Mouse (Mus musculus) MEL (cell line): ENCODE measurements around the gene Trem3. TPM values are rescaled to one million over a fixed set of nuclear protein-coding genes. Genes with fewer than 3 reads are reported as not detected.
A peak's percentile ranks its signal among the peaks of the same experiment; 100 is the strongest.

Source experiments
- DNase-seq: peaks from one replicate; pipeline ENCODE4 v3.0.0; 2011; ENCODE audit warnings: low read depth, low spot score
- H3K27ac ChIP-seq: 2 replicates; pipeline ENCODE4 v1.5.1; 2012; ENCODE audit warnings: low read depth, mild to moderate bottlenecking, control low read depth, low read length, moderate library complexity; ENCODE audit not compliant: control insufficient read depth
- H3K27me3 ChIP-seq, 2 experiments: fragments of 150-350 bp in 1 of 2; sonication (generic) in 1 of 2; 2 replicates each; pipeline ENCODE4 v1.6.1; 2012; ENCODE audit warnings: low read length in 2 of 2, mild to moderate bottlenecking in 2 of 2, improper control_type of control experiment in 1 of 2, moderate library complexity in 1 of 2; ENCODE audit not compliant: insufficient read depth in 2 of 2, control insufficient read depth in 1 of 2
- H3K36me3 ChIP-seq, 2 experiments: 2 replicates each; pipeline ENCODE4 v1.6.1; 2012 to 2014; ENCODE audit warnings: low read length in 2 of 2, improper control_type of control experiment in 1 of 2, inconsistent platforms in 1 of 2, mild to moderate bottlenecking in 1 of 2; ENCODE audit not compliant: insufficient read depth in 2 of 2, control insufficient read depth in 1 of 2
- H3K4me1 ChIP-seq, 2 experiments: fragments of 150-350 bp in 1 of 2; sonication (generic) in 1 of 2; 2 replicates each; pipeline ENCODE4 v1.6.1; 2012; ENCODE audit warnings: low read length in 2 of 2, improper control_type of control experiment in 1 of 2, mild to moderate bottlenecking in 1 of 2; ENCODE audit not compliant: insufficient read depth in 2 of 2, control insufficient read depth in 1 of 2
- H3K4me3 ChIP-seq, 2 experiments: fragments of 150-350 bp in 1 of 2; sonication (generic) in 1 of 2; 2 replicates each; pipeline ENCODE4 v1.5.1; 2012; ENCODE audit warnings: low read depth in 2 of 2, low read length in 2 of 2, mild to moderate bottlenecking in 2 of 2, moderate library complexity in 2 of 2, control low read depth in 1 of 2, improper control_type of control experiment in 1 of 2; ENCODE audit not compliant: control insufficient read depth in 1 of 2, insufficient read depth in 1 of 2
- H3K79me2 ChIP-seq: 2 replicates; pipeline ENCODE4 v1.6.1; 2012; ENCODE audit warnings: mild to moderate bottlenecking, low read length, moderate library complexity; ENCODE audit not compliant: control insufficient read depth, poor library complexity, insufficient read depth
- H3K9ac ChIP-seq: 2 replicates; pipeline ENCODE4 v1.6.1; 2012; ENCODE audit warnings: low read depth, mild to moderate bottlenecking, control low read depth, low read length, moderate library complexity; ENCODE audit not compliant: control insufficient read depth, poor library complexity, severe bottlenecking
- H3K9me3 ChIP-seq: fragments of 150-350 bp; sonication (generic); replicated peaks from 2 replicates; pipeline ENCODE4 v1.6.1; 2012; ENCODE audit warnings: mild to moderate bottlenecking, low read length, improper control_type of control experiment, moderate library complexity; ENCODE audit not compliant: insufficient read depth
- BHLHE40 ChIP-seq: IDR thresholded peaks from 2 replicates; pipeline ENCODE4 v1.6.1; 2012; ENCODE audit warnings: low read depth, mild to moderate bottlenecking, inconsistent platforms, low read length, improper control_type of control experiment, borderline replicate concordance
- CHD1 ChIP-seq: IDR thresholded peaks from 2 replicates; pipeline ENCODE4 v1.6.1; 2012; ENCODE audit warnings: low read depth, mild to moderate bottlenecking, inconsistent platforms, low read length, improper control_type of control experiment
- CHD2 ChIP-seq: IDR thresholded peaks from 2 replicates; pipeline ENCODE4 v1.6.1; 2011; ENCODE audit warnings: low read length, improper control_type of control experiment
- CTCF ChIP-seq, 3 experiments: IDR thresholded peaks in 2 of 3; conservative IDR thresholded peaks in 1 of 3; 2 replicates each; pipeline ENCODE4 v1.5.1; 2011 to 2012; ENCODE audit warnings: low read length in 3 of 3, low read depth in 2 of 3, mild to moderate bottlenecking in 2 of 3, improper control_type of control experiment in 1 of 3, inconsistent platforms in 1 of 3, mixed read lengths in 1 of 3, moderate library complexity in 1 of 3; ENCODE audit not compliant: control insufficient read depth in 1 of 3, insufficient read depth in 1 of 3, poor library complexity in 1 of 3, severe bottlenecking in 1 of 3
- ELF1 ChIP-seq: IDR thresholded peaks from 2 replicates; pipeline ENCODE4 v1.6.1; 2014; ENCODE audit warnings: low read depth, mild to moderate bottlenecking, inconsistent platforms, low read length, improper control_type of control experiment, moderate library complexity
- EP300 ChIP-seq, 2 experiments: IDR thresholded peaks; 2 replicates each; pipeline ENCODE4 v1.6.1; 2011; ENCODE audit warnings: improper control_type of control experiment in 2 of 2, low read length in 2 of 2, low read depth in 1 of 2, mild to moderate bottlenecking in 1 of 2
- ETS1 ChIP-seq: IDR thresholded peaks from 2 replicates; pipeline ENCODE4 v1.6.1; 2012; ENCODE audit warnings: low read depth, mild to moderate bottlenecking, inconsistent platforms, low read length, improper control_type of control experiment, moderate library complexity
- GATA1 ChIP-seq: IDR thresholded peaks from 2 replicates; pipeline ENCODE4 v1.6.1; 2011; ENCODE audit warnings: low read depth, low read length, improper control_type of control experiment
- HCFC1 ChIP-seq: IDR thresholded peaks from 2 replicates; pipeline ENCODE4 v1.6.1; 2012; ENCODE audit warnings: low read depth, mild to moderate bottlenecking, inconsistent platforms, low read length, improper control_type of control experiment, moderate library complexity
- JUND ChIP-seq: IDR thresholded peaks from 2 replicates; pipeline ENCODE4 v1.6.1; 2011; ENCODE audit warnings: low read depth, mild to moderate bottlenecking, improper control_type of control experiment, low read length
- KAT2A ChIP-seq: conservative IDR thresholded peaks from 2 replicates; pipeline ENCODE4 v1.6.1; 2012; ENCODE audit warnings: low read depth, low read length, improper control_type of control experiment, inconsistent platforms
- MAFK ChIP-seq: IDR thresholded peaks from 2 replicates; pipeline ENCODE4 v1.6.1; 2011; ENCODE audit warnings: low read depth, mild to moderate bottlenecking, low read length, improper control_type of control experiment, borderline replicate concordance
- MAX ChIP-seq: IDR thresholded peaks from 2 replicates; pipeline ENCODE4 v1.6.1; 2011; ENCODE audit warnings: low read length, improper control_type of control experiment
- MAZ ChIP-seq: IDR thresholded peaks from 2 replicates; pipeline ENCODE4 v1.6.1; 2012; ENCODE audit warnings: low read depth, mild to moderate bottlenecking, inconsistent platforms, low read length, improper control_type of control experiment
- MEF2A ChIP-seq: IDR thresholded peaks from 2 replicates; pipeline ENCODE4 v1.6.1; 2014; ENCODE audit warnings: low read depth, mild to moderate bottlenecking, inconsistent platforms, low read length, improper control_type of control experiment; ENCODE audit not compliant: poor library complexity, insufficient replicate concordance, severe bottlenecking; ENCODE audit errors: extremely low read depth
- MYB ChIP-seq: IDR thresholded peaks from 2 replicates; pipeline ENCODE4 v1.6.1; 2011; ENCODE audit warnings: mild to moderate bottlenecking, low read depth, low read length, improper control_type of control experiment
- MYC ChIP-seq: IDR thresholded peaks from 2 replicates; pipeline ENCODE4 v1.6.1; 2011; ENCODE audit warnings: low read depth, mild to moderate bottlenecking, low read length, improper control_type of control experiment, moderate library complexity
- NELFE ChIP-seq: IDR thresholded peaks from 2 replicates; pipeline ENCODE4 v1.6.1; 2011; ENCODE audit warnings: low read depth, low read length, improper control_type of control experiment
- POLR2A ChIP-seq, 2 experiments: IDR thresholded peaks; 2 replicates each; pipeline ENCODE4 v1.6.1; 2011 to 2012; ENCODE audit warnings: low read length in 2 of 2, mild to moderate bottlenecking in 2 of 2, control low read depth in 1 of 2, improper control_type of control experiment in 1 of 2, low read depth in 1 of 2, moderate library complexity in 1 of 2; ENCODE audit not compliant: control insufficient read depth in 1 of 2, insufficient read depth in 1 of 2, poor library complexity in 1 of 2
- POLR2AphosphoS2 ChIP-seq: IDR thresholded peaks from 2 replicates; pipeline ENCODE4 v1.6.1; 2011; ENCODE audit warnings: low read length, improper control_type of control experiment
- POLR2AphosphoS5 ChIP-seq: IDR thresholded peaks from 2 replicates; pipeline ENCODE4 v1.6.1; 2012; ENCODE audit warnings: low read depth, borderline replicate concordance, mild to moderate bottlenecking, inconsistent platforms, low read length, moderate library complexity, mixed read lengths
- RAD21 ChIP-seq: IDR thresholded peaks from 2 replicates; pipeline ENCODE4 v1.6.1; 2011; ENCODE audit warnings: mild to moderate bottlenecking, low read depth, low read length, improper control_type of control experiment
- RCOR1 ChIP-seq: IDR thresholded peaks from 2 replicates; pipeline ENCODE4 v1.6.1; 2012; ENCODE audit warnings: low read depth, mild to moderate bottlenecking, inconsistent platforms, low read length, improper control_type of control experiment
- SIN3A ChIP-seq: IDR thresholded peaks from 2 replicates; pipeline ENCODE4 v1.6.1; 2012; ENCODE audit warnings: low read length, improper control_type of control experiment, inconsistent platforms
- SMC3 ChIP-seq: IDR thresholded peaks from 2 replicates; pipeline ENCODE4 v1.6.1; 2011; ENCODE audit warnings: low read depth, low read length, improper control_type of control experiment
- TAL1 ChIP-seq: IDR thresholded peaks from 2 replicates; pipeline ENCODE4 v1.6.1; 2012; ENCODE audit warnings: mild to moderate bottlenecking, inconsistent platforms, low read length, moderate library complexity, mixed read lengths
- TCF12 ChIP-seq: IDR thresholded peaks from 2 replicates; pipeline ENCODE4 v1.6.1; 2014; ENCODE audit warnings: low read depth, mild to moderate bottlenecking, inconsistent platforms, low read length, improper control_type of control experiment, moderate library complexity
- USF1 ChIP-seq: IDR thresholded peaks from 2 replicates; pipeline ENCODE4 v1.6.1; 2014; ENCODE audit warnings: low read depth, mild to moderate bottlenecking, inconsistent platforms, low read length, improper control_type of control experiment, moderate library complexity
- ZC3H11A ChIP-seq: IDR thresholded peaks from 2 replicates; pipeline ENCODE4 v1.6.1; 2012; ENCODE audit warnings: low read depth, mild to moderate bottlenecking, inconsistent platforms, low read length, improper control_type of control experiment
- ZKSCAN1 ChIP-seq: IDR thresholded peaks from 2 replicates; pipeline ENCODE4 v1.6.1; 2012; ENCODE audit warnings: low read depth, mild to moderate bottlenecking, inconsistent platforms, low read length, improper control_type of control experiment, moderate library complexity
- ZNF384 ChIP-seq: IDR thresholded peaks from 2 replicates; pipeline ENCODE4 v1.6.1; 2012; ENCODE audit warnings: low read depth, mild to moderate bottlenecking, inconsistent platforms, low read length, improper control_type of control experiment
- polyA plus RNA-seq, 2 experiments: library from polyadenylated mRNA; stranded (reverse) in 1 of 2; unstranded in 1 of 2; fragments of >175 nt in 1 of 2; fragments of >200 nt in 1 of 2; gene quantifications; 2 replicates each; pipeline versions ENCODE4 v1.2.1 to v1.2.4; 2012; ENCODE audit warnings: low replicate concordance in 2 of 2, low read depth in 1 of 2; ENCODE audit not compliant: insufficient read length in 2 of 2, insufficient read depth in 1 of 2, missing spikeins in 1 of 2
- total RNA-seq: library from RNA; depleted of rRNA; stranded (reverse); fragments of 300-350 nt; gene quantifications from 2 replicates; pipeline ENCODE4 v1.2.3, GENCODE M21; 2012

The Trem3 gene
- total and polyA plus RNA-seq, 3 experiments = not detected

- Histone ChIP-seq H3K27ac (no peak overlapping the region), H3K36me3 (peaks cover 0 to 45% of the 10 kb centered on the region in 2 experiments; a peak in 2 of 4 replicates), H3K9ac (no peak overlapping the region), H3K79me2 (no peaks in the 10 kb centered on the region), H3K4me1 (peaks cover 0 to 40% of the 10 kb centered on the region in 2 experiments; a peak in 3 of 4 replicates), H3K27me3 (no peaks in the 10 kb centered on the region), H3K4me3 (no peak overlapping the region), H3K9me3 (no peaks in the 10 kb centered on the region)
- no peak for TF ChIP-seq KAT2A
- no peak for TF ChIP-seq ELF1
- DNase-seq = no peak
Measured at GRCm38 (mm10) chr17:48266610-48267304, 19.2 kb downstream of the Trem3 start.

- Histone ChIP-seq H3K4me1 (peaks cover 0 to 46% of the 10 kb centered on the region in 2 experiments; a peak in 3 of 4 replicates), H3K27me3 (no peaks in the 10 kb centered on the region), H3K9me3 (no peaks in the 10 kb centered on the region), H3K36me3 (peaks cover 0 to 51% of the 10 kb centered on the region in 2 experiments; a peak in 2 of 4 replicates), H3K4me3 (no peak overlapping the region), H3K27ac (peak overlapping the region; percentile 32), H3K9ac (no peak overlapping the region; the same call in 1 of the 2 replicates), H3K79me2 (no peaks in the 10 kb centered on the region)
- peak; percentile 85 for DNase-seq
- TF ChIP-seq BHLHE40 (no peak), MYC (0 out of 2 replicates have a peak, but pooled peaks have one; percentile 52), SIN3A (peak; percentile 58; the same call in 1 of the 2 replicates), HCFC1 (0 out of 2 replicates have a peak, but pooled peaks have one; percentile 16), EP300 (IDR thresholded peaks at IDR 0.05; ENCODE audit: low read depth in 1 of 2, low read length in 2 of 2) (peak; percentile 94 to 96), CTCF (IDR thresholded peaks at IDR 0.05 in 2 of 3, conservative IDR thresholded peaks at IDR 0.05 in 1 of 3; ENCODE audit: control insufficient read depth in 1 of 3, insufficient read depth in 1 of 3, low read depth in 2 of 3, low read length in 3 of 3, poor library complexity in 1 of 3, severe bottlenecking in 1 of 3) (no peak), POLR2AphosphoS5 (no peak), TAL1 (peak; percentile 89), ZC3H11A (no peak), CHD2 (no peak), NELFE (no peak), POLR2A (IDR thresholded peaks at IDR 0.05; ENCODE audit: control insufficient read depth in 1 of 2, insufficient read depth in 1 of 2, low read depth in 1 of 2, low read length in 2 of 2, poor library complexity in 1 of 2) (no peak), TCF12 (peak; percentile 96), MEF2A (no peak), RAD21 (no peak), ZNF384 (no peak), SMC3 (no peak), ZKSCAN1 (no peak), ELF1 (0 out of 2 replicates have a peak, but pooled peaks have one; percentile 43), JUND (no peak), ETS1 (peak; percentile 72; the same call in 1 of the 2 replicates), USF1 (no peak), MYB (peak; percentile 57; the same call in 1 of the 2 replicates), POLR2AphosphoS2 (no peak), RCOR1 (peak; percentile 99), CHD1 (no peak), KAT2A (no peak), MAZ (no peak), MAX (no peak), GATA1 (peak; percentile 97), MAFK (peak; percentile 37; the same call in 1 of the 2 replicates)
Measured at GRCm38 (mm10) chr17:48267591-48267990, 20.0 kb downstream of the Trem3 start.
